Mouse (Mus musculus) embryo, embryonic 10 days (tissue): ENCODE results near the gene Ehbp1.

Source experiments
- DNase-seq: peaks from one replicate; pipeline ENCODE4 v3.0.0-alpha.2; 2015; ENCODE audit warnings: low spot score

Gene Ehbp1

DNA sequence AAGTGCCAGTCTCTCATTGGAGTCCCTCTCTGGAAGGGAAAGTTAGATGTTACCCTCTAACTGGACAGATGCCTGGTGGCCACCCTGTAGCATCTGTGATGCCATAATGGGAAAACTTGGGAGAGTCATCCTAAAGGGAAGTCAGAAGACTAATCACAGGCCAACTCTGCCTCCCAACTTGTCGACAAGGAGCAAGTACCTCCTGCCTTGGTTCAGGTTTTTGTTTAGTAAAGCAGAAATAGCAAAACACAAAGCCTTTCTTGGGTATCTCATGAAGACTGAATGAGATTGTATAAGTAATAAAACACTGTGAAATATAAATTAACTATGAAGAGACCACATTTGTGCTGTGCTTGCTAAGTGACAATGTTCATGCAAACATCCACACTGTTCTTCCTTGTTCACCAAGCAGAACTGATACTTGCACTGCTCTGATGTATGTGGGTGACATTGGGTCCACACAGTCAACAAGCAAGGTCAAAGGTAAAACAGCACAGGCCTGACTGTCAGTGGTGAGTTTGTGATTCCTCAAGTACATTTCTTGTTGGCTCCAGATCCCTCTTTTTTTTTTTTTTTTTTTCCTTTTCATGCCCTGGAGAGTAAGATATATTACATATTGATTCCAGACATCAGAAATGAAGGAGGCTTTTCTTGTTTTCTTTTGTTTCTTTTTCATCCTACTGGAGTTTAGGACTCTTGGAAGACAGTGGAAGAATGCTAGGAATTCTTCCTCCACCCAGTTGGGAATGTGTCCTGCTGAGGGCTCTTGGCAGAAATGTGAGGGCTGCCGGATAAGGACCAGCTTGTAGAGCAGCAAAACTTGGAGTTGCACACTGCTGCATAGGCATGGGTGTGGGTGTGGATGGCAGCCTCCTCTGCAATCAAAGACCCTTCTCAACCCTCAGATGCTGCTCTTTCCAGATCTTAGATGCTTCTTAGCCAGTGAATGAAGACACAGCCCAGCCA is at the start of gene Ehbp1:
Gene Ehbp1, minus strand, starts transcription at position 51 of the 966 bp plus-strand sequence.
- no peak for DNase-seq

DNA sequence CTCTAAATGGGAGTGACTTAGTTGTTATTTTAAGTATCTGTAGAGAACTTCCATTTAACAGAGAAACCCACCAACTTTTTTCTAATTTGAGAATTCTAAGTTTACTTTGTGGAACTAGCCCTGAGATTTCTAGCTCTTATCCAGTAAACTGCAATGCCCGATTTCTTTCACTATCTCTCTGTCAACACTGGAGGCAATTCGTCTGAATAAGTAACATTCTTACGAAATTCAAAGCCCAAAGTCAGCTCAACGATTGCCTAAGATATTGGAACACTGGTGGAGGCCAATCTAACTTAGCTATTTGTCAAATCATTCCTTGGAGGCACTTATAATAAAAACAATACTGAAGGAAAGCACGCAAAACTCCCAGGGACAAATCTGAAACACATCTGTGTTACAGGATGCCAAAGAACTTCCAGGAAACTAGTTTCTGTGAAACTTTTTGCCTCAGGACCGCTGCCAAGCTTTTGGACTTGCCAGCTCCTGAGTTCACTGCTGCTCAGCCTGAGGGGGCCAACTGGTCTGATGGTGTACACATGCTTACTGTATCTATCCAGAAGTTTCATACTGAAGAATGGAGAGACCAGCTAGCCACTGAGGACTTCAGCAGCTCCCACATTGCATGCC is 45.5 kb upstream of the Ehbp1 start:
- DNase-seq: no peak

DNA sequence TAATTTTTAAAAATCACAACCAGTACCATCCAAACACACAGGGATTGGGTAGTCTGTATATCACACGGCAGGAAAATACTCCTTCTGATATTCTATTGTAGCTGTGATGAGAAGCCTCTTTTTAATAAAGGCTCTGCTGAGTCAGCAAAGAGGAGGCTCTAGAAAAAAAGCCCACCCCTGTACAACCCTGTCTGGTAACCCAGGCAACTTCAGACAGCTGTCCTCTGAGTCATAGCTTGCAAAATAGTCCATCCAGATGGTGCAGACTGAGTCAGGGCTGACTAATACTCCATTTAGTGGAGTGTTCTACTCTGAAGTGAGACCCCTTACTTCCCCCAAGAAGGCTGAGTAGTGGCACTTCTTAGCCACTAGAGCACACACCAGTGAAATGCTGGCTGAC is 41.4 kb upstream of the Ehbp1 start:
- DNase-seq: no peak

DNA sequence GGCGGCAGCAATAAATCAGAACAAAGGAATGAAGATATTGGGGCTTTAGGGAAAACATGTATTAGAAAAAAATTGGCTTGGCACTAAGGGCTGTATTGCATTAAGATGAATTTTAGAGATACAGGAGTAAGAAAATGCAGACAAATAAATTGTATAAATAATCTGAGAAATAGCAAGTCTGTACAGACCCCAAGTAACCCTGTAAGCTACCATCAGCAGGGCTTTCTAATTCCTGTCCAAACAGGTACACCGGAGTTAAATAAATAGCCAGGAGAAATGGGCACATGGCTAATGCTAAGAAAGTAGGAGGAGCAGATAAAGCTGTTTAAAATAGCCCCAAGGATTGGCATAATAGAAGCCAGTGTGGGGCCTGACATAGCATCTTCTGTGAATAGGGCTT is 32.7 kb upstream of the Ehbp1 start:
- no peak for DNase-seq

DNA sequence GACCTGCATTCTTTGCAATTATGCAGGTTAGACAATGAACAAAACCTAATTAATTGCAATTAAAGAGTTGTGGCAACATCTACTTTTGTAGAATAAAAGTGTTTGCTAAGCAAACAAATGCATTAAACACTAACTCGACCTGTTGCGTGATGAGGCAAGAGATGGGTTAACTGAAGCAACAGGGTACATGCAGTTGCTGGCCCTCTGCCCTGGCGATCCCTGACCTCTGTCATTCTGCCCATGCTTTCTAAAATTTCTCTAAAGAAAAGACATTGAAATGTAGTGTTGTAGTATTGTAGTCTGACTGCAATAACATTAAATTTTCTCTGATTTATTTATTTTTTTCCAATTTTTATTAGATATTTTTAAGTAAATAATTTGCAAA is 31.2 kb upstream of the Ehbp1 start:
- DNase-seq: no peak

DNA sequence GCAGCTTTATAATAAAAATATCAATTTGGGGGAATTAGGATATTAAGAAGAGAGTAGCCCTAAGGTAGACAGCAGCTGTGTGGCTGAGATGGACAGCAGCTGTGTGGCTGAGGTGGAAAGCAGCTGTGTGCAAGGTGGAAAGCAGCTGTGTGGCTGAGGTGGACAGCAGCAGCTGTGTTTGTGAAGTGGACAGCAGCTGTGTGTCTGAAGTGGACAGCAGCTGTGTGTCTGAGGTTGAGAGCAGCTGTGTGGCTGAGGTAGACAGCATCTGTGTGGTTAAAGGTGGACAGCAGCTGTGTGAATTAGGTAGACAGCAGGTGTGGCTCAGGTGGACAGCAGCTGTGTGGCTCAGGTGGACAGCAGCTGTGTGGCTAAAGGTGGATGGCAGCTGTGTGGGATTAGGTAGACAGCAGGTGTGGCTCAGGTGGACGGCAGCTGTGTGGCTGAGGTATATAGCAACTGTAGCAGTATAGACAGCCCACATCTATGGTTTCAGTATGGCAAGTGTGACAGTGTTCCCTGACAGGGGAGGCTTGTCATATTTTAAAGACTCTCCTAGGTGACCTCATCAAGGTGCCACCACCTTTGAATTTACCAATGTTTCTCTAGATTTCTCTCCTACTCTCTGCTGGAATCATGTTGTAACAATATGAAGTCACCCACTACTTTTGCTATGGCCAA is 30.7 kb upstream of the Ehbp1 start:
- no peak for DNase-seq

DNA sequence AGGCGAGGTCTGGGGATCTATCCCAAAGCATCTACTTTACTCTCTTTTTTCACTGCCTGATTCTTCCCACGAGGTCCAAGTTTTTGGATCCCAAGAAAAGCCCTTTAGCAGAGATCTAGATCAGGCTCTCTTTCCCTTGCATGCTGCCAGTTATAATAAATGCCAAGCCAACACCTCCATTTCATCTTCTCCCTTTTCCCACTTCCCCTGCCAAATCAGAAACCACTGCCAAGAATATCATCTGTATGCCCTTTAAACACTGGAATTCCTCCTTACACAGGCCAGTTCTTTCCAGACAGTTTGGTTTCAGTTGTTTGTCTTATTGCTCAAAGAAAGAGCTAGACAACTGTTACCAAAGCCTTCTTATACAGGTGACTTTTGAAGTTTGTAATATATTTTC is 27.7 kb upstream of the Ehbp1 start:
- no peak for DNase-seq

DNA sequence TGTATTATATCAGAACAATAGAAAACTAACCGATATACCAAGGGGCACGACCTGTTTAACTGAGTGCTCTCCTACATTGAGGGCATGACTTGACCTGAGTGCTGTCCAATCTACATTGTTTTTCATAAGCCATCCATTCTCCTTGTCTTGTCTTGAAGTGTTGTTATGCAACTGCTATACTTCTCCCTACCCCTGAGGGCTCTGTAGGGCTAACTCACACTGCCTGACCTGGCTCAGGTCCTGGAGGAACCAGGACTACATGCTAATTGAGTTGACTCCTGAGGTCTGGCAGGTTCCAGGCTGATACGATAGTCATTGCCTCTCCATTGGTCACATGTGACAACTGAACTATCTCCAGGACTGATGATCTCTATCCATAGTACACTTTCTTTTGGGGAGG is 26.5 kb upstream of the Ehbp1 start:
- no peak for DNase-seq

DNA sequence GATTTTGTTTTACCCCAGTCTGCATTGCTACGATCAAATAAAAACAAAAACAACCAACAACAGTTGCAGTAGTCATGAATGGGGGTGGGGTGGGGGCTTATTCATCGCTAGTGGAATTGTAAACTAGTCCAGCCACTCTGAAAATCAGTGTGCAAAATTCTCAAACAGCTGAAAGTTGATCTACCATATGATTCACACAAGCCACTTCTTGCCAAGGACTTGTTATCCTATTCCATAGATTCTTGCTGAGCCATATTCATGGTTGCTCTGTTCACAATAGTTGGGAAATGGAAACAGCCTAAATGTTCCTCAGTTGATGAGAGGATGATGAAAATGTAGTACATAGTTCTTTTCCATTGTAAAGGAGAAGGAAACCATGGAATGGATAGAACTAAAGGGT is 24.4 kb upstream of the Ehbp1 start:
- no peak for DNase-seq

DNA sequence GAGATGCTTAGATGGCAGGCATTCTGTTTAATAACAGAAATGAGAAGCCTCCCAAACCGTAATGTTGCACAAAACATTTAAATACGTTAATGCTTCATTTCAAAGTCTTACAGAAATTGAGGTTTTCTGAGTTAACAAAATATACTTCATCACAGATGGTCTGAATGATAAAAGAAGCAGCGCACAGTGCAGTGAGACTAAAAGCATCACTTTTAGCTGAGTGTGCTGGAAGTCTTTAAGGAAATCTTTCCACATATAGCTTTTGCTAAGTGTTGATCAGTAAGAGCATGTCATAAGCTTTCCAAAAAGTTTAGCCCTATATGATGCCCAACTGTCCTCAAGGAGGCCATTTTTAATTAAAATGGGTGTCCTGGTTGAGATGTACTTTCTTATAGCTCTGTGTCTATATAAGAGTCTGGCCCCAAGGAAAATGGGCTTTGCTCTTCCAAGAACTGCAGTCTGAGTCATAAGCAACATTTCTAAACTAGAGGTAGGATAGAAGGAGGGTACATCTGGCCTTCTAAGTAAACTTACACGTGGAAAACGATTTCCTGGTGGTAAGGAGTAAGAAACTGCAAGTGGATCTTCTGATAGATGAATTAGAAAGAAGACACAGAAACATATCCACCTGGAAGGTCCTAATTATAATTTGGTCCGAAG is 12.0 kb upstream of the Ehbp1 start:
- no peak for DNase-seq

DNA sequence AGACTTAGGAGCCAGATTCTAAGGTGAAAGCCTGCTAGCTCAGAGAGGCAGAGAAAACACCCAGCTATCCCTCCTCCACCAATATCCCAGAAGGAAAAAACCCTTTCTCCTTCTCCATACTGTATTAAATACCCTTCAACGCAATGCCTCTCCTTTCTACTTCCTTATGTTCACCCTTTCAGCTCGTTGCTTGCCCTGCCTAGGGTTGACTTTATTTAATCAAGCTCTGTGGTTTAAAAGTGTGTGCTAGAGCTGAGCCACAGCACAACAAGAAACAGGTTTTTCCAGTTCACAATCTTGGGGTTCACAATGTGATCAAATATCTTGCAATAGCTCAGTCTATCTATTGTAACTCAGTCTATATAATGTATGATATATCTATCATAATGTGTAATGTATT is 7.9 kb upstream of the Ehbp1 start:
- DNase-seq: no peak

DNA sequence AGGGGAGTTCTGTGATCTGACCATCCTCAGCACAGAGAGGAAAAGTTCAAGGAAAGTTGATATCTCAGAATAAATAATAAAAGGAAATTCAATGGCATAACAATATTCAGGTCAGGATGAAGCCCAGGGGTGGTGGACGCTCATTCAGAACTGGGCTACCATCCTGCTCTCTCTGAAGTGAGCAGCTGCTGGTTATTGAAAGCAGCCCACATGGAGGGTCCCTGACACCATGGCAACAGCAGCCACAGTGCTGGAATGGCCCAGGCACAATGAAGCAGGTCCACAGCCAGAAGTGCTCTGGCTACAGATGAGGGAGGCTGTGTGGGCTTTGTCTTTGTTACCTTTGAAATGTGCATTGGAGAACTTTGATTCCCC is 6.4 kb upstream of the Ehbp1 start:
- peak; percentile 89 for DNase-seq

DNA sequence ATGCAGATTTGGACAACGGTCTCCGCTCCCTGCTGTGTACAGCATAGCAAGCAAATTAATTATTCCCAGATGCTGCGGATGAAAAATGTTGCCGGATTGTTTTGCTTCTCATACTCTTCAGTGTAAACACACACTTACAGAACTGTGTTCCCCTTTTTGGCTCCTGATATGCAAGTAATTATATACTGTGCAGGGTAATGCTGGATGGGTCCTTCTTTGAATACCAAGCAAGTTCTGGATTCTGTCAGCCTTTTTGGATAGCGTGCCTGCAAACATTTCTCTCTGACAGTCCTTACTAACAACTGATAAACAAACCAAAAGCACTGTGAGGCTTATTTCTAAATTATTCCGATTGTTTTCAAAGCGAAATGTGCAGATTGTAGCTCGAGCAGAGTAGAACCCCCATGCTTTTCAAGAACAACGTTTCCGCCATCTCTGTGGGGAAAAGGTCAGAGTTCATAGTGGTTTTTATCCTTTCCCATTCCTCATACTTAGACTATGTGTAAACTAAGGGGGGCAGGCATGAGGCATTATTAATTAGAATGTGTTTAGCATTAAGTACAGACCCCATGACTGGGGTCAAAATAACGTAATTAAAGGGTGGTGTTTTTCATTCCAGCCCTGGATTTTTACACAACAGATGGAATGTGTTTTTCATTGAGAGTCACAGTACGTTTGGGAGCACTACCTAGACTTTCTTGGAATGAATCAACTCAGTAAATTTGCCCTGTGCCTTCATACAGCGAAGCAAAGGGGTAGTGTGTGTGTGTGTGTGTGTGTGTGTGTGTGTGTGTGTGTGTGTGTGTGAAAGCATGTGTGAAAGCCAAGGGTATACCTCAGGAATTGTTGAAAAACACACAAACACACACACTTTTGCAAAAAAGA is 5.8 kb upstream of the Ehbp1 start:
- DNase-seq: peak; percentile 49

DNA sequence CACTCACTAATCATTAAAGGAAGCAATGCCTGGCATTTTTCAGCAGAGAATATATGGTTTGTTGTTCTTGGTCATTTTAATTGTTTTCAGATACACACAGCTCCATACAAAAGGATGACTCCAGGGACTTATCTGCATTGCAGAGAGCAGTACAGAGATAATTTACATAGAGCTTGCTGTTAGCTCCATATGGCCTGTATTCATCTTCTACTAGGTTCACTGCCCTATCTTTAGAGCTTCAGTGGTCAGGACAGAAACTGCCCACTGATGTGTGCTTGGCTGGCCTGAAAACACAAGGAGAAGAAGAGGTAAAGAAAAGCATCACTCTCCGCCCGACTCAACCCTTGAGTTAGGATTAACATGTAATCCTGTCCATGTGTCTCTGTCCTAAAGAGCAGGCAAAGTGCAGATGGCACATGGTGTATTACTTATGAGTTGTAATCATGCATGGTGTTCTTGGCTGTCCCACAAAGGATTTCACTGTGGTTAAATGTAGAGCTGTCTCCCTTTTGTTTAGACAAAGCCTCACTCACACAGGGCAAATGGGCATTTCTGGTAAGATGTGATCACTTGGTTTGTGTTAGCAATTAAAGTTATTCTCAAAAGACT is 14.7 kb downstream of the Ehbp1 start:
- DNase-seq: no peak

DNA sequence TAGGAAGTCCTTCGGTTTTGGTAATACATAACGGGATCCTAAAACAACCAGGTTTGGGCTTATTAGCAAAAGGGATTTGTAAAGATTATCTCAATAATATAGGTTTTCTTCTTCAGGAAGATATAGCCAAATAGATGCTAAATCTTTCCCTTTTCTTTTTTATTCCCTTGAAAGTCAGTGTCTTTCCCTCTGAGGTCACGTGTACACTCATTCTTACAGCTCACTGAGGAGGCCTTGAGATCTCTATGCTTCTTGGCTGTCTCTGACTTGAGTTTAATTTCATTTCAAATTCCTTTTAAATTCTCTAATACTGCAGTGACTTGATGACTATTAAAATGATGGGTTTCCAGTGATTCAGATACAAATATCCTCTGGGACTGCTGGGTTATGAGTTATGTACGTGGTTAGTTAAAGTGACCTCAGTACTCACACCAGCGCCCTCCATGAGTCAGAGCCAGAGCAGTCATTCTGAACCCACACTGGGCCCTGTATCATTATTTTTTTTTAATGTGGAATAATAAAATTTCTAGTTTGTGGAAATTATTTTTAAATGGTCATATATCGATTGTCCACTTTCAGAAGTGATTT is 24.2 kb downstream of the Ehbp1 start:
- DNase-seq: no peak

DNA sequence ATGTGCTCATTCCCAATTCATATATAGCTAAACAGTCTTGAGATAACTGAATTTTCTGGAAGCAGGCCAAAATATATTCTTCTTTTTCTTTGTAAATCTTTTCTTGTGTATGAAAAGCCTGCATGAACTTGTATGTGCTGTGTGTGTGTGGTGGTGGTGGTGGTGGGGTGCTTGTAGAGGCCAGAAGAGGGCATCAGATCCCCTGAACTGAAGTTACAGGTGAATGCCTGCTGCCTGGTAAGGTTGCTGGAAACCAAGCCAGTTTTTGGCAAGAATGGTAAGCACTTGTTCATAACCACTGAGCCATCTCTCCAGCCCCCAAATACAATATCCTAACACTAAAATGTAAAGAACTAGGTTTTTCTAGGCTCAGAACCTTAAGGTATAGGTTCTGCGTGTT is 26.3 kb downstream of the Ehbp1 start:
- DNase-seq: no peak

DNA sequence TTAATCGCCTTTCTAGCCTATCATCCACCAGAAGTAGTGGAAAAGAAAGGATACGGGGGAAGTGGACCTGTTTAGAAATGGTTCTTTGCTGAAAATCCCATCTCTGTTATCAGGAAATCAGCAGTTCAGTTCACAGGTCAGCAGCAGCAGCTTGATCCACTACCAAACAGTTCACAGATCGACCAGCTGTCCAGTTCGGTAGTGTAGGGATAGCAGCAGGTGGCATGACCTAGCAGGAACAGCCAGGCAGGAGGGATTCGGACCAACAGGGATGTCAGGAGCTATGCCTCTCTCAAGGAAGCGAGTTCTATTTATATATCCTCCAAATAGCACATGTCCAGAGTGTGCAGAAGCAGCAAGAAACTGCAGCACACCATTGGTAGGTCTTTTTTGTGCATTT is 40.9 kb downstream of the Ehbp1 start:
- peak; percentile 10 for DNase-seq

DNA sequence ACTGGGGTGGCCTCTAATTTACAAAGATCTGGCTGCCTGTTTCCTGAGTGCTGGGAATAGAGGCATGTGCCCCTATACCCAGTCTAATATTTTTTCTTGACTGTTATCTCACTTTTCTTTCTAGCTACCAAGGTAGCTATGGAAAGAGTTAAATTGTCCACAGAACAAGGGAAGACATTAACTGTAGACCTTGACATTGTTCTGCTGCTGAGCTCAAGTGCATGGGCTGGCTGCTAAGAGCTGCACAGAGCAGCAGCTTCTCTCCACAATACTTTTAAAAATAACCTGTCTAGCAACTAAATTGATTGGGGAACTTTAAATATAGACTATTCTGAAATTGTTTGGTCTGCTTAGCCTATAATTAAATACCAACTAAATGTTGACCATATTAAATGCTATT is 52.9 kb downstream of the Ehbp1 start:
- DNase-seq: no peak

DNA sequence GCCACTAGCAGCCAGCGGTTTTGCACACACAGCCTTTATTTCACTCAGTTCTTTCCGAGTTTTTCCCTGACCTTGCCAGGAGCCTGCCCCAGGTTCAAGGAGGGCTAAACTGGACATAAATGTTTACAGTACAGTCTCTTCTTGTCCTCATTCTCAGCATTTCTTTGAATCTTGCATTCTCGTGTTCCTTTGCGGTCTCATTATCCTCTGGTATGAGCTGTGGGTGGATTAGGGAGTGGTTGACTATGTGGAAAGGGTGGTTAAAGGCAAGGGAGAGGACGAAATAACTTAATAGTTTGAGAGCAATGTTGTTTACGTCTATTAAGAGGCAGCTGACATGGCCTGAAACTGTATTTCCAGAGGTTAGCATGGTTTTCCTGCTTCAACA is 54.6 kb downstream of the Ehbp1 start:
- DNase-seq: no peak

DNA sequence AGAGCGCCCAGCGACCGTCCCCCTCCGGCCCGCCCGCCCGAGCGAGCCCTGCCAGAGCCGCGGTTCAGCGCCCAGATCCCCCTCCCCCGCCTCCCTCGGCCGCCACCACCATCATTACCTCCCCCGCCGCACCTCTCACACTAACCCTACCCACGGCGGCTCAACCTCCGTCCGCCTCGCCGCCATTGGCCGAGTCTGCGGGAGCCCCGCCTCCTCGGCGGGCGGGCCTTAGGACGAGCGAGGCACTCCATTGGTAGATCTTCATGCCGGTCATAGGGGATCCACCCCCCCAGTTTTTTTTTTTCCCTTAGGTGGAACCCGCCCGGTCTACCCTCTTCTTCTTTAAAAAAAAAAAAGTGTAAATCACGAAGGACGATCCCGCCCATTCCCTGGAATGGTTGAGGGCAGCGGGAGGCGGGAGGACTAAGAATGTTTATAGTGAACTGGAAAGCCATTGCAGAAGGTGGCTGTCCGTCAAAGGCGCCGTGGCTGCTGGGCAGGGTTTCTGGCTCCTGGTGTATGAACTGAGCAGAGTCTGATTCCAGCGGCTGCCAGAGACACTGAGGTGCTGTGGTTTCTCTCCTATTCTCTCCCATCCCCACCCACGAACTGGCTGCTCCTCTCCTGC is 55.1 kb downstream of the Ehbp1 start:
- DNase-seq: peak; percentile 97
